Mouse (Mus musculus) mouse embryonic stem cell (cell line): Measurements from ENCODE around the gene Rxylt1.

Experiments used
- in situ Hi-C, 2 experiments: fragments of 300-500 bp; cut with MboI; formaldehyde crosslinking; loops; 1 replicate in 1 of 2; 3 replicates in 1 of 2; pipeline ENCODE4 v1.14.3; 2019 to 2020; ENCODE audit warnings: low sequenced_read_pairs in 2 of 2, low pct_unique_long_range_greater_than_20kb in 1 of 2, mixed read lengths in 1 of 2; ENCODE audit not compliant: unreplicated experiment in 1 of 2

Rxylt1 gene

DNA sequence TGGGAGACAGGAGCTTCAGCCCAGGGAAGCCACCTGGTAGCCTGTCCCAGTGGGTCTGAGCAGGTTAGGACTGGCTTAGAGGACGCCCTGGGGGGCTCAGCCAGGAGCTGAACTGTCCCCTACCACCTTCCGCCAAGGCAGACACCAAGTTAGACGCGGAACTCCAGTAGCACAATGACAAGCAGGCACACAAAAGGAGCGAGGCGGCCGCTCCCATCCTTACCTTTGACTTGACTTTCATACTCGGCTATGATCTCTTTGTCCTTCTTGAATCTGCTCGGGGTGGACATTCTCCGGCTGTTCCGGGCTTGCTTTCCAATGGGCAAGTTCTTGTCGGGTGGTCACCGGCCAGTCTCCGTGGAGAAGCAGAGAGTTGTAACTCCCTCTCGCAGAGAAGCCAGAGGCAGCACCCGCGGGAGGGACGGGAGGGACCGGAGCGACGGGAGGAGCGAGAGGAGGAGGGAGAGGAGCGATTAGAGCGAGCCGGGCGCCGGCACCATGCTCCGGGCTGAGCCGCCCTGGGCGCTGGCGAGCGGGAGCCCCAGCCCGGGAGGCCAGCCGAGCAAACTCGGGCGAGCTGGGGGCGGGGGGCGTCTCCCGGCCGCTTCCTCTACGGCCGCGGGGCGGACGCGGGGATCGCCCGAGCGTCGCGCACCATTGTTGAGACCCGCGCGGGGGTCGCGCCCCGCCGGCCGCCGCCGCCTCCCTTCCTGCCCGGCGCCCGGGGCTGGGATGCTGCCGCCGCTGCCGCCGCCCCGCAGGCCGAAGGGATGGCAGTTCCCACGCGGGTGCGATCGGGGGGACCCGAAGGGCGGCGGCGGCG lies 50.1 kb downstream of the Rxylt1 start, which contains the start of gene Srgap1:
TSS of gene Srgap1 (minus strand) at position 412 of the 823 bp plus-strand sequence.
- in situ Hi-C loops, result loop anchor here (10.0 kb wide), 3 partner anchors 192 to 352 kb away; no protein-coding TSS in a partner anchor

DNA sequence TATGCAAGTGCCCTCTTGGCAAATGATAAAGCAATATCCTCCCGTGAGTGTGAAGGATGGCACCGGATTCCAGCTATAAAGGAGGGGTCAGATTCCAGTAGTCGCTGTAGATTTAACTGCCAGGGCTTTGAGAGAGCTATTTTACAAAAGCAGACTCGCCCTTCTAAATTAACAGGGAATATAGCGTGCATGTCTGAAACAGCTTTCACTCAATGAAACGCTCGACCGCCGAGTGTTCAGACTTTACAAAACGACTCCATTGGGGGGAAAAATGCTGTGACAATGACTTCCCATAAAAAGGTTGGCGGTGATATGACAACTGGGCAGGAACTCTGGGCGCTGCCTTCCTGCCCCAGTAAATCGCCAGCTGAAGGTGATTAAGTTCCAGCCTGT lies 50.7 kb downstream of the Rxylt1 start:
- in situ Hi-C loops, result loop anchor here (10.0 kb wide), 3 partner anchors 192 to 352 kb away; no protein-coding TSS in a partner anchor

DNA sequence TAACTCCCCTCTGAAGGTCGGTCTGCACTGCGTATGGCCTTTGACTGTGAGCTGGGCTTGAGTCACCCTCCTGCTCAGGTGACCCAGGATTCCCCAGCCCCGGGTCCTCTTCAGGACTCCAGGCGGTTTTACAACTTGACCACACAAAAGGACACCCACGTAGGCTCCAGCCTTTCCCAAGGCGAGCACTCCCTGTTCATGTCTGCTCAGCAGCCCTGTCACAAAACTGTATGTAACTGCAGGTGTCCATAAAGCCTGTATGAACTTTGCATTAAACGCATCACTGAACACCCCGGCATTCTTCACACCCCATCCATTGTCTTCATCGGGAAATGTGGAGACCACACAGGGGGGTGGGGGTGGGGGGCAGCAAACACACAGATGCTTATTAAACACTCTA lies 51.2 kb downstream of the Rxylt1 start:
- in situ Hi-C loops, result loop anchor here (10.0 kb wide), 3 partner anchors 191 to 351 kb away; no protein-coding TSS in a partner anchor

DNA sequence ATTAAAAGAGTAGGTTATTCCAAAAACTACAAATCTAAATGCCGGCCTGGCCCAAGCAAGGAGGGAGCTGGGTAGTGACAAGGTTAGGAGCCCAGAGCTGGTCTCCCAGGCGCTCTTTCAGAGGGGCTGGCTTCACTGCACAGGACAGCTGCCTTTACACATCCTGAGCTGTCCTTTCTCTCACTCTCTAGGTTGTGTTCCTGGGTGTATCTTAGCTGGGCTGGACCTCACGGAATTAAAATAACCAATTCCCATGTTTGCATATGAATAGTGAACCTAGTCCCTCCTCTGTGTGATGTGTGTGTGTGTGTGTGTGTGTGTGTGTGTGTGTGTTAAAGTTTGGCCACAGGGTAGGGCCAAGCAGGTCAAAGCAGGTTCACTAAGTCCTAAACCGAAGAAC lies 52.2 kb downstream of the Rxylt1 start:
- in situ Hi-C loops, result loop anchor here (5.0 to 10.0 kb wide), 4 partner anchors 190 to 350 kb away; no protein-coding TSS in a partner anchor

DNA sequence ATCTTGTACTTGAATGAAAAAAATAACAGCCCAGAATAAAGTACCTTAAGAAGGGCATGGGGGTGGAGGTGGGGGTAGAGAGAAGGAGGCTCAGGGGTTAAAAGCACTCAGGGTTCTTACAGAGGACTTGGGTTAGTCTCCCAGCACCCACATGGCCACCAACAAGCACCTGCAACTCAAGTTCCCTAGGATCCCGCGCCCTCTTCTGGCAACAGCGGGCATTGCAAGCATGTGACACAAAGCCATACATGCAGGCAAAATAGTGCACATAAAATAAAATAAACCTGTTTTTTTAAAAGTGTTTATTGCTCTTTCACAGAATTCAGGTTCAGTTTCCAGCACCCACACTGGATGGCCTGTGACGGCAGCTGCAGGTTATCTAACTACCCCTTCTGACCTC lies 56.8 kb downstream of the Rxylt1 start:
- in situ Hi-C loops, result loop anchor here (5.0 to 10.0 kb wide), 4 partner anchors 186 to 346 kb away; no protein-coding TSS in a partner anchor

DNA sequence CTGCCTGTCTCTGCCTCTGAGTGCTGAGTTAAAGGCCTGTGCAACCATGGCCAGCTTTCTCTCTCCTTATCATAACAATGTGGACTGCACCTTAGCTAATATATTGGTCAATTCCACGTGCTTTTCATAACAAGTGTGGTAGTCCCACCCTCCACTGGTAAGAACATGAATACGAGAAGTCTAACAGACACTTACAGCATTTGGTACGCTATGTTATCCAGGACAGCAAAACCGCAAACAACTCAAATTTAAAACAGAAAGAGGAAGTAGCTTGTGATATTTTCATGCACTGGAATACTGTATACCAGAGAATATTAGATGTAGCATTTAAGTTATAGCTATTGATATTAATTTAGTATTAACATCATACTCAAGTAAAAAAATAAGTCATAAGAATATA lies 57.6 kb downstream of the Rxylt1 start:
- in situ Hi-C loops, result no loop called here

GRCm38 (mm10) chr10:122038554-122038953 lies 58.6 kb downstream of the Rxylt1 start:
- in situ Hi-C loops, result no loop called here

- in situ Hi-C loops, result no loop called here
Observed at GRCm38 (mm10) chr10:122033271-122033670, 63.9 kb downstream of the Rxylt1 start.

- in situ Hi-C loops, result no loop called here
Observed at GRCm38 (mm10) chr10:122030420-122030819, 66.8 kb downstream of the Rxylt1 start.

DNA sequence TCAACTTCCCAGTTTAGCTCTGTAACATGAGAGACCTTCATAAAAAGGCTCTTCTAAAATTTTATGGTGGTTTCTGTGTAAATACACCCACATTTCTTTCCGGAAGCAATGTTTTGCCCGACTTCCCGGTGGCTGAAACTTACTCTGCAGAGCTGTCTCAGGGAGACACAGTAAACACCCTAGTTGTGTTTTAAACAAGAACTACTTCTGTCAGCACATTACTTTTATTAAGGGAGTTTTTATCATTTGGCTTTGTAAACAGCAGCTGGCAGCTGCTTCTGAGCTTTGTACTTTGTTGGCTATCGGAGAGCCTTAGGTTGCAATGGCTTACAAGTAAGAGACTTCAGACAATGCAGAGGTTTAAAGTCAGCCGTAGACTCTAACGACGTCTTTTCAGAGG lies 67.4 kb downstream of the Rxylt1 start:
- in situ Hi-C loops, result no loop called here
